Mouse (Mus musculus): ENCODE data around the gene Smagp.
A peak's percentile ranks its signal among the peaks of the same experiment; 100 is the strongest.
"Not testable (repeated sequence)": the region's sequence is repeated elsewhere in the genome, so short reads cannot be mapped to it uniquely, and the experiment has no call there.

The Smagp gene

GRCm38 (mm10) chr15:100627287-100627686 lies 9.5 kb downstream of the Smagp start:
- DNase-seq (ENCODE audit: low read depth) = no peak

- DNase-seq (ENCODE audit: low read depth) = no peak
These were observed 12.3 kb downstream of the Smagp start for GRCm38 (mm10) chr15:100624435-100624834.

- no peak for DNase-seq (ENCODE audit: low read depth)
These were observed 13.0 kb downstream of the Smagp start for GRCm38 (mm10) chr15:100623754-100624153.

GRCm38 (mm10) chr15:100622164-100622563 lies 14.6 kb downstream of the Smagp start:
- DNase-seq (ENCODE audit: low read depth) = no peak

DNA sequence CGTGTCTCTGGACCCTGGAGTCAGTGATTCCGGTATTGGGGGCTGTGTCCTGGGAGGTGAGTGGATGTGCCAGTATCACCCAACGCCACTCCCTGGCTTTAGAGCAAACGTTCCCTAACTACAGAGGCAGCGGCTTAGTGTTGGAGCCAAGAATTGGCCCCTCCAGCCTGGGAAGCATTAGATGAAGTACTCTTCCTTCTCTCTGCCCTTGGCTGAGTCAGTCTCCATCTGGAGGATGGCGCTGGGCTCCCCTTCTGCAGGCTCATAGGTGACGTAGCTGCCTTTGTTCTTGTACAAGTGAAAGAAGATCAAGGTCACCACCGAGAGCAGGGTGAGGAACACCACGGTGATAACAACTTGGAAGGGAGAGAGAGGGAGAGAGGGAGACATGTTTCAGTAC lies 15.1 kb downstream of the Smagp start:
- DNase-seq (ENCODE audit: low read depth) = not testable (repeated sequence)

DNA sequence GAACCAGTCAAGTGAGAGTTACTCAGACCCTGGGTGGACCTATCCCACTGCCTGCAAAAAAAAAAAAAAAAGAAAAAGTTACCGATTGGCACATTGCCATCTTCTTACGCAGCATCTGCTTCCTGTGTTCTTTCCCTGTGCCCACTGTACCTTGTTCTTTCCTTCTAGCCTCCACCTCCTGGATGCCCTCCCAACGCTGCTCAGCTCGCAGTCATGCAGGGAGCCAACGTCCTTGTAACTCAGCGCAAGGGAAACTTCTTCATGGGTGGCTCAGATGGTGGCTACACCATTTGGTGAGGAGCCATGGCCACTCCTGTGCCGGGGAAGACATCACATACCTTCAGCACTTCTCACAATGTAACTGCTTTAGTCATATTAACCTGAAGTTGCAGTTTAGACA lies 17.5 kb downstream of the Smagp start:
- no peak for DNase-seq (ENCODE audit: low read depth)

GRCm38 (mm10) chr15:100616221-100616620 lies 20.5 kb downstream of the Smagp start:
- no peak for DNase-seq (ENCODE audit: low read depth)

- DNase-seq (ENCODE audit: low read depth) = peak; percentile 81
These were observed 20.9 kb downstream of the Smagp start for GRCm38 (mm10) chr15:100615825-100616220.

DNA sequence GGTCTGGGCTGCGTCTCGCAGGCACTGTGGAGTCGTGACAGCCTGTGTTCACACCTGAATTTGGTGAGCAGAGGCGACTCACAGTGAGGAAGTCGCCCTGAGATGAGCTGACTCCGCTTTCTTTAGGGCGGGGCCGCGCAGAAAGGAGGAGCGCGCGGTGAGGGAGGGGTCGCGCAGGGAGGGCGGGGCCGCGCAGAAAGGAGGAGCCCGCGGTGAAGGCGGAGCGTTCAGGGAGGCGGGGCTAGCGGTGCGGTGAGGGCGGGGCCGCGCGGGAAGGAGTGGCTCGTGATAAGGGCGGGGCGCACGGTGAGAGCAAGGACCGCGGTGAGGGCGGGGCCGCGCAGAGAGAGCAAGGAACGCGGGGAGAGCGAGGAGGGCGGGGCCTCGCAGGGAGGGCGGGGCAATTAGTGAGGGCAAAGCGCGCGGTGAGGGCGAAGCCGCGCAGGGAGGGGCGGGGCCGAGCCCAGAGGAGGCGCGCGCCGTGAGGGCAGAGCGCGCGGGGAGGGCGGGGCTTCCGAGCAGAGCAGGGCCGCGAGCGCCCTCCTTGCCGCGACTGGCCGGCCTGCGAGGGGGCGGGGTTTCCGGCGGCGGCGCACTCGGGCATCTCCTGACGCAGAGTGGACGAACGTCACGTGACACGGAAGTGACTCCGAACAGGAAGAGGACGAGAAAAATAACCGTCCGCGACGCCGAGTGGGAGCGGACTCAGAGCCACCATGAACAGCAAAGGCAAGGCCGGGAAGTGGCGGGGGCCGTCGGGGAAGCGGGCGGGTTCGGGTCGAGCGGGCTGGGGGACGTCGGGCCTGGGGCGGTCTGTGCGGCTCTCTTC lies 21.5 kb downstream of the Smagp start, which contains the start of gene Dazap2:
TSS of gene Dazap2 (plus strand) at position 354 of the 829 bp plus-strand sequence.
- peak; percentile 97 for DNase-seq (ENCODE audit: low read depth)

DNA sequence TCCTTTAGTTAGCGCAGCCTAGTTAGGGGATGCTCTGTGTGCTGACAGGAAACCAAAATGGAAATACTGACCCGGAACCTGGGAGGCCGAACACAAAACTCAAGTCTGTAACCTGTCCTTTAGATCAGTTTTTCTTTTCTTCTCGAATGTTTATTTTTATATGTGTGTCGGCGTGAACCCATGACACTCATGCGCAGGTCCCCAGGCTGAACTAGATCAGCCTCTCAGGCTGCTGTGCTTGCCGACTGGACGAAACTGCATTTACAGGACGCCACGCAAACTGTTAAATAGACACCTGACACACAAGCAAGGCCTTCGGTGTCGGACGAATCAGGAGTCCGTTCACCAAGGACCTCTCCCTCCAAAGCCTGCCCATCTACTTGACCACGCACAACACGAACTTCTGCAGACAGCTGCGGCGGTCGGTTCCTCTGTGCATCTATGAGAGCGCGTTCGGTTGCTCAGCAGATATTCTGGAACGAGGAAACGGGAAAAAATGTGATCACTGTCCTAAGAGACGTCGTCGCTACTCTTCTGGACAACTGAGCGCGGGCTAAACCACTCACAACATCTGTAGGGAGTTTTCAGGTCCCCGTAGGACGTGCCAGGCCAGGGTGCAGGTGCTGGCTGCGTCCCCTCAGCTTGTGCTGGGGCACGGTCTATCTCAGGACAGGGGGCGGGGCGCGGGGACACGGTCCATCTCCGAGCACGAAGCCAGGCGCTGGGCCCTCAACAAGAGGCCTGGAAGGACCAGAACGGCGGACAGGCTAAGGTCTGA lies 22.3 kb downstream of the Smagp start:
- no peak for DNase-seq (ENCODE audit: low read depth)

DNA sequence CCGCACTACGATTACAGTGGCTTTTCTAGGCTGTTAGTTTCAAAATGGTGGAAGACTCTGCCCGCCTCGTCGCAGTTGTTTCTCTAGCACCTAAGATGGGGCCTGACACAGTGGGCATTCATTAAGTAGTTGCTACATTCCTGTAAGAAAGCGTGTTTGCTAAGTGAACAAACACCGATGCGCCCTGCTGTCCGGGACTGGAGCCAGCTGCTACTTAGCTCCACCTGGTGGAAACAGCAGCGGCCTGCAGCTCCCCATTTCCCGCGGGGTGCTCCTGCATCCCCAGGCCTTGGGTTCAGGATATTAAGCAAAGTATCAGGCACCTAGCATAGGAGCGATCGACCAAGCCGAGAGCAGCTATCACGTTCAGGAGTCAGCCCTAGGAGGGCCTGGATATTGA lies 23.2 kb downstream of the Smagp start:
- DNase-seq (ENCODE audit: low read depth) = peak; percentile 73

DNA sequence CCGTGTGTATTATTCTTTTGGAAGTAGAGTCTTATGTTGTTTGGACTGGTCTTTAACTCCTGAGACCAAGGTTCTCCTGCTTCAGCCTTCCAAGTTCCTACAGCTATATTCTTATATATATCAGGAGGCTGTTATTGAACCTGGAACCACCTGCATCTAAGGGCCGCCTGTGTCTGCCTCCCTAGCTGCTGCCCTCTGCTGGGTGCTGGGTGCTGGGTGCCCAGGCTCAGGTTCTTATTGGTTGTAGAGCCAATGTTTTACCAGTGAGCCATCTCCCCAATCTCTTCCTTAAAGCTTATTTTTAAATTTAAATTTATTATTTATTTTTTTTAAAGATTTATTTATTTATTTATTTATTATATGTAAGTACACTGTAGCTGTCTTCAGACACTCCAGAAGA lies 24.3 kb downstream of the Smagp start:
- no peak for DNase-seq (ENCODE audit: low read depth)

DNA sequence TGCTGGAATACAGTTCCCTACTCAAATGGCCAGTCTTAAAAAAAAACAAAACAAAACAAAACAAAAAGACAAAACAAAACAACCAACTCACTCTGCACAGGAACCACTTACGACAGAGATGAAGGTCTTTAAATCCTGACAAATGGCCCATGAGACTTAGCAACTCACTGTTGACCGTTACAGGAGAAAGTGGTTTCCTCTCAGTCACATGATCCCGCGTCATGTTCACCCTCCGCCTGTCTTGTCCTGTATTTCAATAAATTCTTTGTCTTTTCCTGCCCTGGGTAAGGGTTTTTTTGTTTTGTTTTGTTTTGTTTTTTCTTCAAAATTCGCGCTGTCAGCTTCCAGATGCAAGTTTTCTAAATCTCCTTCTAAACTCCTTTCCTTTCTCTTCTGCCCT lies 24.8 kb downstream of the Smagp start:
- no peak for DNase-seq (ENCODE audit: low read depth)

DNA sequence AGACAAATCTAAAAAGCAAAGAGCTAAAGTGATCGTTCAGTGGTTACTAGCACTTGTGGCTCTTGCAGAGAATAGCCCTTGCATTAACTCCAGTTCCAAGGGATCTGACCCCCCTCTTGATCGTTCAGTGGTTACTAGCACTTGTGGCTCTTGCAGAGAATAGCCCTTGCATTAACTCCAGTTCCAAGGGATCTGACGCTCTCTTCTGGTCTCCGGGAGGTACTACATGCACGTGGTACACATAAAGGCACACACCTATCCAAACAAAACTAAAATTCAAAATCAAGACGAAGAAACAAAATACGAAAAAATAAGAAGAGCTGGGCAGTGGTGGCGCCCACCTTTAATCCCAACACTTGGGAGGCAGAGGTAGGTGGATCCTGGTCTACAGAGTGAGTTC lies 30.1 kb downstream of the Smagp start:
- not testable (repeated sequence) for DNase-seq (ENCODE audit: low read depth)

- no peak for DNase-seq (ENCODE audit: low read depth)
These were observed 35.1 kb downstream of the Smagp start for GRCm38 (mm10) chr15:100601669-100602068.

GRCm38 (mm10) chr15:100600696-100601272 lies 36.0 kb downstream of the Smagp start:
- no peak for DNase-seq (ENCODE audit: low read depth)

DNA sequence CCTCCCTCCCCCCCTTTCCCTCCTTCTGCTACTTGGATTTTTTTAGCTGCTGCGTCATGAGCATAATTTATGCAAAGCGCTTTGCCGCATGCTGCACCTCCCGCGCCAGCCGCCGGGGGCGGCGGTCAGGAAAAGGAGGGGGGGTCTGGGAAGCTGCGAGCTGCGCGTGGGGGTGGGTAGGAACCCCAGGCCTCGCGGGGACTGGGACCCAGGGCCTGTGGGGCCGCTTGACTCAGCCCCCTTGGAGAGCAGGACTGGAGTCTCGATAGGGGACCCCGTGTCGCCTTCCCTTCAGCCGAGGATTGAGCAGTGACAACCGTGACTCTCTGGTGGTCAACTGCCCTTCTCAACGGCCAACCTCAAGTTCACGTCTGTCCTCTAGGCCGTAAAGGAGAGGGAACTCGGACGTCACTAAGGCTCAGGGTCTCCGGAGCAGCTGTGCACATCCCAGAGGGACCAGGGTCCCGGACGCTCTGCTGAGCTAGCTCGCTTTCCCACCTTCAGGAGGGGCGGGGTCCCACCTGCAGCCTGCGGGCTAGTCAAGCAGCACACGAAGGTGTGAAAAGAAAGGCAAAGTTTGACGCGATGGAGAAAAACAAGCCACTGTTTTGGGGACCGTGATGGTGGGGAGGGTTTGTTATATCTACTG lies 36.6 kb downstream of the Smagp start:
- no peak for DNase-seq (ENCODE audit: low read depth)

- DNase-seq (ENCODE audit: low read depth) = no peak
These were observed 37.3 kb downstream of the Smagp start, which contains the start of gene Pou6f1 for GRCm38 (mm10) chr15:100599276-100600046. Pou6f1 (minus strand) TSS chr15:100599984.

- no peak for DNase-seq (ENCODE audit: low read depth)
These were observed 37.9 kb downstream of the Smagp start for GRCm38 (mm10) chr15:100598883-100599275.

DNA sequence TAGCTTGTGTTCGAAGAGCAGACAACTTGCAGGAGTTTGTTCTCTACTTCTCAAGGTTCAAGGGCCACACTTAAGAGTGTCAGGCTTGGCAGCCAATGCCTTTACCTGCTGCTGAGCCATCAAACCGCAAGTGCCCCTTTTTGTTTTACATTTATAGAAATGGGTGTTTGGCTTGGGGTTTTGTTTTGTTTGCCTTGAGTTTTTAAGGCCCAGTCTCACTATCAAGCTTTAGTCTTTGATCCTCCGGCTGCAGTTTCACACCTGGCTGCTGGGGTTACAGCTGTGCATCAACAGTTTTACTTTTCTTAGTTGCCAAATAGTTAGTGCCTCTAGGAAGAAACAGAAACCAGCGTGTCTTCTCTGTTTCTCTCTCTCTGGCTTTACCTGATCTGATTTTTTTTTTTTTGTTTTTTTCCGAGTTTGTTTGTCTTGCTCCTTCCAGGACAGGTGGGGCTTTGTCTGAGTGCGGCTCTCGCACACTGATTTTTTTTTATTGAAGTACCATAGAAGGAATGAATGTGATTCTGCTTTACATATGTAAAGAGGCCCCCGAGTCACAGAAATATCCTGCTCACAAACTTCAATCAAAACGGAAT lies 38.4 kb downstream of the Smagp start:
- no peak for DNase-seq (ENCODE audit: low read depth)

GRCm38 (mm10) chr15:100592817-100593216 lies 43.9 kb downstream of the Smagp start:
- no peak for DNase-seq (ENCODE audit: low read depth)

All from c-Kit-positive CD71-positive TER-119-negative erythroid progenitor cells, embryonic 14.5 days (primary cell).